Mouse (Mus musculus): ENCODE data around the gene Gm48552.

DNA sequence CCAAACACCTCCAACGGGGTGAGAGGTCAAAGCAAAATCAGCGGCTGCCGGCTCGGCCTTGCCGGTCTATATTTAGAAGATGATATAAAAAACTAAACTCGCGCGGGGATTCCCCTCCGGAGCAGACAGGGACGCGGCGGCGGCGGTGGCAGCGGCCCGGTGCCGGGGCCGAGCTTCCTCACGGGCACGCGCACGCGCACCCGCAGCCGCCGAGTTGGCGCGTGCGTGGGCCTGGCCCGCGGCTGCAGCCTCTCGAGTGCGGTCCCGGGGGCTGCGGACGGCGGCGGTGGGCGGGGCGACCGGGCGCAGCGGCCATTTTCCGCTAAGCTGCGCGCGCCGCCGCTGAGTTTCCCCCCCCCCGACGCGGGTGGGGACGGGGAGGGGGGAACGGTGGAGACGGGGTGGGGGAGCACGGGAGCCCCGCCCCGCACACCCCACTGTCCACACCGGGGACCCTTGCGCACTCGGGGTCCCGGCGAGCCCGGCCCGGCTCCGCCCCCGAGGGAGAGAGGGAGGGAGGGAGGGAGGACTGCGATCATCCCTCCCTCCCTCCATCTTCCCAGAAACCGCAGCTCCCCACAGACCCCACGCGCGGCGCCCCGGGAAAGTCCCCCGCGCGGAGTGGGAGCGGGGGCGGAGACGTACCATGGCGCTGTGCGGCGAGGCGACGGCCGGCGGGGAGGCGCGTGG, 41.5 kb downstream of the Gm48552 start:
- TF ChIP-seq CTCF (IDR thresholded peaks at IDR 0.05; ENCODE audit: insufficient read depth, low read length) (no peak), POLR2A (IDR thresholded peaks at IDR 0.05; ENCODE audit: borderline replicate concordance, extremely low read depth, low read depth, low read length) (no peak)

Data from lung, adult 2 months (tissue).